27 mouse cellular contexts compared by ENCODE assay signal in genomic region chr16:8401171-8401955, GRCm38 (mm10). TPM values are rescaled to one million over a fixed set of nuclear protein-coding genes. Genes with fewer than 3 reads are reported as not detected.
DNase-seq lines count a peak whose midpoint lies in the region; ATAC-seq and TF ChIP-seq lines count a peak whose summit lies in the region.
"Had no signal": no experiment of that assay in that cellular context is flagged by ENCODE, and none has a peak within 500 bp of the region (broad histone marks: within the 10 kb centered on the region; RNA-seq: fewer than 3 reads in every experiment).

No protein-coding gene starts in this region.

- no peak overlapping the region for H3K9ac ChIP-seq in intestine, embryonic 15.5 days
- no peak overlapping the region for H3K9ac ChIP-seq in intestine, postnatal 0 days (ENCODE audit: low read depth, low read length)
- no peak overlapping the region for H3K9ac ChIP-seq in intestine, embryonic 16.5 days (ENCODE audit: low read depth, low read length)
- H3K9ac ChIP-seq: liver, embryonic 13.5 days; lung, embryonic 15.5 days; midbrain, embryonic 15.5 days; neural tube, embryonic 13.5 days had no signal

- ATAC-seq in intestine, embryonic 15.5 days: peak; percentile 48
- no peak for ATAC-seq in intestine, postnatal 0 days
- peak; percentile 61; the same call in 1 of the 2 replicates for ATAC-seq in intestine, embryonic 16.5 days
- ATAC-seq: forebrain, embryonic 14.5 days; hindbrain, embryonic 16.5 days; midbrain, embryonic 15.5 days had no signal

- no peaks in the 10 kb centered on the region for H3K36me3 ChIP-seq in intestine, embryonic 15.5 days
- H3K36me3 ChIP-seq in intestine, postnatal 0 days (ENCODE audit: control insufficient read depth, insufficient read depth): no peaks in the 10 kb centered on the region
- H3K36me3 ChIP-seq in intestine, embryonic 16.5 days (ENCODE audit: control insufficient read depth, insufficient read depth, low read length): no peaks in the 10 kb centered on the region
- H3K36me3 ChIP-seq: heart, embryonic 10.5 days; liver, embryonic 13.5 days; lung, embryonic 15.5 days; midbrain, embryonic 15.5 days; neural tube, embryonic 13.5 days had no signal

- H3K4me3 ChIP-seq in intestine, embryonic 15.5 days (replicated peaks): no peak overlapping the region
- H3K4me3 ChIP-seq in intestine, postnatal 0 days (ENCODE audit: low read depth, low read length): no peak overlapping the region
- no peak overlapping the region for H3K4me3 ChIP-seq in intestine, embryonic 16.5 days (ENCODE audit: low read length)
- H3K4me3 ChIP-seq: heart, embryonic 10.5 days; left cerebral cortex, adult 2 months; liver, embryonic 13.5 days; lung, embryonic 15.5 days; midbrain, embryonic 15.5 days; myocyte; neural tube, embryonic 13.5 days had no signal

- WGBS in intestine, embryonic 15.5 days: 38% methylated on average over 9 of the region's 9 CpGs
- 35% methylated on average over 9 of the region's 9 CpGs for WGBS in intestine, postnatal 0 days
- WGBS in intestine, embryonic 16.5 days: 40% methylated on average over 9 of the region's 9 CpGs

- H3K9me3 ChIP-seq in intestine, embryonic 15.5 days: no peaks in the 10 kb centered on the region
- no peaks in the 10 kb centered on the region for H3K9me3 ChIP-seq in intestine, postnatal 0 days (ENCODE audit: control insufficient read depth)
- H3K9me3 ChIP-seq in intestine, embryonic 16.5 days (ENCODE audit: control insufficient read depth, low read length): no peaks in the 10 kb centered on the region
- H3K9me3 ChIP-seq: heart, embryonic 10.5 days; liver, embryonic 13.5 days; lung, embryonic 15.5 days; midbrain, embryonic 15.5 days; neural tube, embryonic 13.5 days had no signal

- no peaks in the 10 kb centered on the region for H3K27me3 ChIP-seq in intestine, embryonic 15.5 days (replicated peaks)
- no peaks in the 10 kb centered on the region for H3K27me3 ChIP-seq in intestine, postnatal 0 days (replicated peaks; ENCODE audit: control insufficient read depth, insufficient read depth, low read length)
- H3K27me3 ChIP-seq in intestine, embryonic 16.5 days (replicated peaks; ENCODE audit: control insufficient read depth, insufficient read depth, low read length): no peaks in the 10 kb centered on the region
- H3K27me3 ChIP-seq: liver, embryonic 13.5 days; lung, embryonic 15.5 days; midbrain, embryonic 15.5 days; neural tube, embryonic 13.5 days had no signal

- no peak overlapping the region for H3K4me2 ChIP-seq in intestine, embryonic 15.5 days (replicated peaks)
- H3K4me2 ChIP-seq in intestine, postnatal 0 days (replicated peaks; ENCODE audit: low read depth): no peak overlapping the region
- no peak overlapping the region for H3K4me2 ChIP-seq in intestine, embryonic 16.5 days (ENCODE audit: low read depth, low read length)
- H3K4me2 ChIP-seq: liver, embryonic 13.5 days; lung, embryonic 15.5 days; midbrain, embryonic 15.5 days; neural tube, embryonic 13.5 days had no signal

- no peaks in the 10 kb centered on the region for H3K4me1 ChIP-seq in intestine, embryonic 15.5 days (replicated peaks)
- H3K4me1 ChIP-seq in intestine, postnatal 0 days (replicated peaks; ENCODE audit: control insufficient read depth, insufficient read depth, low read length): no peaks in the 10 kb centered on the region
- H3K4me1 ChIP-seq in intestine, embryonic 16.5 days (ENCODE audit: control insufficient read depth, insufficient read depth, low read length): 0 out of 2 replicates have a peak, but pooled peaks cover 4% of the 10 kb centered on the region
- H3K4me1 ChIP-seq: lung, embryonic 15.5 days; midbrain, embryonic 15.5 days had no signal

- DNase-seq in lung, postnatal 10 days: peak; percentile 34
- no peak for DNase-seq in lung, adult 18-20 months
- DNase-seq in embryo, embryonic 10.5 days (ENCODE audit: low spot score): peak; percentile 49
- DNase-seq in cerebellum, adult 18-20 months: no peak
- DNase-seq: adrenal gland, postnatal 25 days; cerebellum, adult 9-10 months; heart, postnatal 4 days; kidney, adult 11 months; layer of hippocampus, adult 9-11 months; liver, embryonic 13.5 days; right cerebral cortex, adult 18-20 months; thymus, postnatal 25 days had no signal

- peak overlapping the region; percentile 60; the same call in 1 of the 2 replicates for H3K27ac ChIP-seq in intestine, embryonic 15.5 days
- H3K27ac ChIP-seq in intestine, postnatal 0 days (ENCODE audit: low read depth, low read length): no peak overlapping the region
- H3K27ac ChIP-seq in intestine, embryonic 16.5 days (ENCODE audit: low read length): peak overlapping the region; percentile 63; the same call in 1 of the 2 replicates
- H3K27ac ChIP-seq: heart, embryonic 10.5 days; left cerebral cortex, adult 2 months; liver, embryonic 13.5 days; lung, embryonic 15.5 days; midbrain, embryonic 15.5 days; neural tube, embryonic 13.5 days had no signal

- no peak for TF ChIP-seq CTCF in intestine, postnatal 0 days (IDR thresholded peaks at IDR 0.05; ENCODE audit: low read depth)

RNA-seq across cellular contexts. Expression of gene Tmem114, which starts 23.6 kb away (rescaled TPM):
- polyA plus RNA-seq in intestine, embryonic 15.5 days (2015; fragmentation: Nextera tagmentation; extraction: Ambion mirVana): not detected in 2 replicates
- polyA plus RNA-seq in intestine, postnatal 0 days (2015; fragmentation: Nextera tagmentation; extraction: Ambion mirVana): not detected in 2 replicates
- polyA plus RNA-seq in intestine, embryonic 16.5 days (2015; fragmentation: Nextera tagmentation; extraction: Ambion mirVana): not detected in 2 replicates
- polyA plus RNA-seq: embryonic facial prominence, embryonic 14.5 days; forebrain, embryonic 14.5 days; heart, embryonic 10.5 days; heart, embryonic 16.5 days; large intestine, adult 2 months; liver, embryonic 13.5 days; lung, embryonic 15.5 days; myocyte; small intestine, adult 2 months had no signal

Comparison
In these comparisons a context has a peak if more than half of its experiments do, and no peak if none do; other contexts are left out.
1. DNase-seq: peak in lung, postnatal 10 days (single experiment) and embryo, embryonic 10.5 days (single experiment); none in lung, adult 18-20 months (0 of 2) and cerebellum, adult 18-20 months (0 of 2).